Comparison of ENCODE assay signal across 10 mouse cellular contexts in the genomic region with DNA sequence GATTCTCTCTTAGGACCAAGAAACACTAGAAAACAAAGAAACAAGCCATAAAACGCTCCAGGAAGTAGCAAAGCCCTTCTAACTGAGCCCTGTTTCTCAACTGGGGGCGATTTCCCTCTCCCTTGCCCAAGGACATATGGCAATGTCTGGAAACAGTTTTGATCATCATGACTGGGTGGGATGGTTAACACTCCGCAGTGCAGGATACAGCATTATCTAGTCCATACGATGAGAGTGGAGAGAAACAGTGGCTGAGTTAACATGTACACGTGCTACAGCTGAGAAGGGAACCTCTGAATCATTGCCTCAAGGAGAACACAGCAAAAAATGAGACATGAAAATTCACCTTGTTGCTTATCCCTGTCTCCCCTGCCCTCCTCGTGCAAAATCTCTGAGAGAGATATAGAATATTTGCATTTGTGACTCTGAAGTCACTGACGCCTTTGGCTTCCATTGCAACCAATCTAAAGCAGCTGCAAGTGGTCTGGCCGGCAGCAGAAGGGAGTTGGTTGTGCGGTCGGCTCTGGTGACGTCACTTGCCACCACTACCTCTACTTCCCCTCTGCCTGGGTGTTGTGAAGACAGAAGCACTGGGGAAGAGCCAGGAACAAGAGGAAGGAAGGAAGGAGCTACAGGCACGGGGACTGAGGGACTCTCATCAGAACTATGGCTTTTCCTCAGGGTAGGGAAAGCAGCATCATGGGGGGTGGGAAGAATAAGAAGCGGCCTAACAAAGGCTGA.
A peak's percentile ranks its signal among the peaks of the same experiment; 100 is the strongest.
DNase-seq lines count a peak whose midpoint lies in the region; ATAC-seq and TF ChIP-seq lines count a peak whose summit lies in the region.
"Had no signal": no experiment of that assay in that cellular context is flagged by ENCODE, and none has a peak within 500 bp of the region (broad histone marks: within the 10 kb centered on the region; RNA-seq: fewer than 3 reads in every experiment).

No protein-coding gene starts in this region.

- no peak overlapping the region for H3K4me3 ChIP-seq in lung, adult 2 months (replicated peaks; ENCODE audit: extremely low read depth, low read depth, low read length)
- H3K4me3 ChIP-seq: hindbrain, embryonic 12.5 days had no signal

- no peak for TF ChIP-seq CTCF in lung, adult 2 months (IDR thresholded peaks at IDR 0.05; ENCODE audit: insufficient read depth, low read length)

- no peak for TF ChIP-seq POLR2A in lung, adult 2 months (IDR thresholded peaks at IDR 0.05; ENCODE audit: borderline replicate concordance, extremely low read depth, low read depth, low read length)

- 61% methylated on average over 13 of the region's 13 CpGs for WGBS in lung, adult 2 months

- peak; percentile 95 for ATAC-seq in granulocyte monocyte progenitor cell, adult 5-6 weeks (replicated peaks; ENCODE audit: poor library complexity, severe bottlenecking)
- ATAC-seq in megakaryocyte, adult 5-6 weeks (ENCODE audit: poor library complexity, severe bottlenecking): peak; percentile 91

- peak; percentile 10 for DNase-seq in lung, adult 2 months
- DNase-seq in lung, postnatal 10 days: no peak
- DNase-seq in thymus, postnatal 0 days (ENCODE audit: low spot score): peak; percentile 61
- DNase-seq in adrenal gland, adult 18-20 months (ENCODE audit: low spot score in 2 of 2): no peak
- DNase-seq in gastrocnemius, adult 8-10 months (ENCODE audit: low spot score in 2 of 2): no peak
- DNase-seq: cerebellum, adult 9-11 months; layer of hippocampus, postnatal 36 days had no signal

- 0 out of 2 replicates have a peak, but pooled peaks cover 7% of the 10 kb centered on the region for H3K4me1 ChIP-seq in lung, adult 2 months (ENCODE audit: control insufficient read depth, insufficient read depth, low read length)

Comparison
In these comparisons a context has a peak if more than half of its experiments do, and no peak if none do; other contexts are left out.
1. DNase-seq: peak in lung, adult 2 months (single experiment) and thymus, postnatal 0 days (single experiment); none in lung, postnatal 10 days (single experiment), adrenal gland, adult 18-20 months (0 of 2) and gastrocnemius, adult 8-10 months (0 of 2).